Mouse (Mus musculus) ES-E14 (cell line): ENCODE data around the gene Aoc2. TPM values are rescaled to one million over a fixed set of nuclear protein-coding genes. Genes with fewer than 3 reads are reported as not detected.

ENCODE experiments used
- DNase-seq: peaks from one replicate; pipeline ENCODE4 v3.0.0-alpha.2; 2013; ENCODE audit warnings: low read depth, low spot score
- H3K27ac ChIP-seq: 2 replicates; pipeline ENCODE4 v1.5.1; 2012; ENCODE audit warnings: low read depth, mild to moderate bottlenecking, low read length, moderate library complexity, mixed read lengths; ENCODE audit not compliant: poor library complexity, insufficient read depth, severe bottlenecking
- H3K36me3 ChIP-seq: 2 replicates; pipeline ENCODE4 v1.6.1; 2012; ENCODE audit warnings: mild to moderate bottlenecking, low read length, moderate library complexity, mixed read lengths; ENCODE audit not compliant: control insufficient read depth, poor library complexity, insufficient read depth, severe bottlenecking
- H3K4me1 ChIP-seq, 2 experiments: fragments of 150-350 bp in 1 of 2; sonication (generic) in 1 of 2; 2 replicates each; pipeline ENCODE4 v1.6.1; 2012; ENCODE audit warnings: low read length in 2 of 2, mild to moderate bottlenecking in 1 of 2, mixed read lengths in 1 of 2; ENCODE audit not compliant: control insufficient read depth in 2 of 2, insufficient read depth in 2 of 2, poor library complexity in 1 of 2
- H3K4me3 ChIP-seq, 2 experiments: fragments of 150-350 bp in 1 of 2; sonication (generic) in 1 of 2; 2 replicates each; pipeline ENCODE4 v1.5.1; 2012; ENCODE audit warnings: low read length in 2 of 2, low read depth in 1 of 2, mild to moderate bottlenecking in 1 of 2, mixed read lengths in 1 of 2; ENCODE audit not compliant: insufficient read depth in 1 of 2, poor library complexity in 1 of 2, severe bottlenecking in 1 of 2
- H3K9ac ChIP-seq: 2 replicates; pipeline ENCODE4 v1.6.1; 2012; ENCODE audit warnings: low read depth, mild to moderate bottlenecking, low read length, mixed read lengths; ENCODE audit not compliant: poor library complexity, insufficient read depth, severe bottlenecking
- H3K9me3 ChIP-seq: fragments of 150-350 bp; sonication (generic); 2 replicates; pipeline ENCODE4 v1.6.1; 2012; ENCODE audit warnings: low read depth, mild to moderate bottlenecking, low read length; ENCODE audit not compliant: control insufficient read depth, insufficient read depth
- CHD2 ChIP-seq: IDR thresholded peaks from 2 replicates; pipeline ENCODE4 v1.6.1; 2014; ENCODE audit warnings: mild to moderate bottlenecking, low read depth, low read length, inconsistent platforms
- HCFC1 ChIP-seq: IDR thresholded peaks from 2 replicates; pipeline ENCODE4 v1.6.1; 2012; ENCODE audit warnings: low read length, inconsistent platforms, borderline replicate concordance; ENCODE audit not compliant: insufficient read depth
- MAFK ChIP-seq: IDR thresholded peaks from 2 replicates; pipeline ENCODE4 v1.6.1; 2014; ENCODE audit warnings: mild to moderate bottlenecking, low read depth, low read length, inconsistent platforms; ENCODE audit not compliant: insufficient read depth
- ZC3H11A ChIP-seq: IDR thresholded peaks from 2 replicates; pipeline ENCODE4 v1.6.1; 2012; ENCODE audit warnings: low read depth, mild to moderate bottlenecking, inconsistent platforms, low read length, borderline replicate concordance
- ZNF384 ChIP-seq: IDR thresholded peaks from 2 replicates; pipeline ENCODE4 v1.6.1; 2012; ENCODE audit warnings: low read depth, low read length, inconsistent platforms
- in situ Hi-C, 2 experiments: fragments of 600-800 bp; cut with MboI; formaldehyde crosslinking; loops; one replicate each; pipeline ENCODE4 v1.15.1; 2025; ENCODE audit warnings: low sequenced_read_pairs in 2 of 2, inconsistent platforms in 1 of 2; ENCODE audit not compliant: unreplicated experiment in 2 of 2
- total RNA-seq: library from RNA; depleted of rRNA; stranded (reverse); fragments of 300-350 nt; gene quantifications from 2 replicates; pipeline ENCODE4 v1.2.3, GENCODE M21; 2012

The Aoc2 gene
- total RNA-seq, 1 experiment: 4.6 TPM

GRCm38 (mm10) chr11:101348774-101349173 lies 23.9 kb downstream of the Aoc2 start:
- TF ChIP-seq HCFC1 (no peak), ZC3H11A (no peak), CHD2 (no peak), ZNF384 (no peak), MAFK (no peak)
- no peak overlapping the region for H3K4me3 ChIP-seq
- in situ Hi-C loops: loop anchor here in 1 of 2 experiments (10.0 kb wide), 1 partner anchor 46 kb away; no protein-coding TSS in a partner anchor
- DNase-seq: no peak
- no peak overlapping the region for H3K9ac ChIP-seq
- 0 out of 4 replicates have a peak, but pooled peaks cover 0 to 2% of the 10 kb centered on the region in 2 experiments for H3K4me1 ChIP-seq
- no peaks in the 10 kb centered on the region for H3K36me3 ChIP-seq
- no peak overlapping the region for H3K27ac ChIP-seq
- H3K9me3 ChIP-seq: no peaks in the 10 kb centered on the region

GRCm38 (mm10) chr11:101349216-101349615 lies 24.4 kb downstream of the Aoc2 start:
- DNase-seq: no peak
- Histone ChIP-seq H3K36me3 (no peaks in the 10 kb centered on the region), H3K27ac (no peak overlapping the region), H3K4me1 (peaks cover 0 to 4% of the 10 kb centered on the region in 2 experiments; a peak in 1 of 4 replicates), H3K4me3 (no peak overlapping the region), H3K9ac (no peak overlapping the region), H3K9me3 (no peaks in the 10 kb centered on the region)
- TF ChIP-seq ZNF384 (no peak), MAFK (no peak), HCFC1 (no peak), CHD2 (no peak), ZC3H11A (no peak)
- in situ Hi-C loops: loop anchor here in 1 of 2 experiments (10.0 kb wide), 1 partner anchor 46 kb away; no protein-coding TSS in a partner anchor

DNA sequence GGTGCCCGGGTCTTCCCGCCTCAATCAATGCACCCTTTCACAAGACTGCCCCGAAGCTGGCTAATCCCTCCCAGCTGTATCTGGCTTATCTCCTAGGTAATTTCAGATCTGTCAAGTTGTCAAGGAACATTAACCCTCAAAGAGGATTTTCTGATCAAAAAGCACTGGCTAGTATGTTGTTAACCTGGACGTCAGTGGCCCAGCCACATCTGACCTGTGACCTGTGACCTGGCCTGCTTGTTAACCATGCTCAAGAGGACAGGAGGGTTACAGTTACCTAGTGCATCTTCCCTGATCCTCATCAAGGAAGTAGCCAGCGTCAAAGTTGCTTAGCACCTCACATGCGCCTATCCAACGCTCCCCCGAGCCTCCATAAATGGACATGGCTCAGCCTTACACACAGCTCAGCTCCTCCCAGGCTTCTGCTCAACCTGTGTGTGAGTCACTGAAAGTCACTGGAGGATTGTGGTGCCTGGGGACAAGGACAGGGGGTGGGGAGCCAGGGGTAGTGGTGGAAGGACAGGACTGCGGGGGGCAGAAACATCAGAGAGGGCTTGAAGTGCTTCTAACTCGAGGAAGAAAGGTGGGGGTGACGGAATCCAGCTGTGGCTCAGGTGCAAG lies 26.3 kb downstream of the Aoc2 start:
- no peaks in the 10 kb centered on the region for H3K36me3 ChIP-seq
- H3K9me3 ChIP-seq: no peaks in the 10 kb centered on the region
- no peak for DNase-seq
- H3K4me1 ChIP-seq: peaks cover 0 to 4% of the 10 kb centered on the region in 2 experiments; a peak in 1 of 4 replicates
- H3K9ac ChIP-seq: no peak overlapping the region
- H3K4me3 ChIP-seq: no peak overlapping the region
- H3K27ac ChIP-seq: no peak overlapping the region
- TF ChIP-seq ZNF384 (no peak), ZC3H11A (no peak), MAFK (no peak), HCFC1 (no peak), CHD2 (no peak)
- in situ Hi-C loops: no loop called here

DNA sequence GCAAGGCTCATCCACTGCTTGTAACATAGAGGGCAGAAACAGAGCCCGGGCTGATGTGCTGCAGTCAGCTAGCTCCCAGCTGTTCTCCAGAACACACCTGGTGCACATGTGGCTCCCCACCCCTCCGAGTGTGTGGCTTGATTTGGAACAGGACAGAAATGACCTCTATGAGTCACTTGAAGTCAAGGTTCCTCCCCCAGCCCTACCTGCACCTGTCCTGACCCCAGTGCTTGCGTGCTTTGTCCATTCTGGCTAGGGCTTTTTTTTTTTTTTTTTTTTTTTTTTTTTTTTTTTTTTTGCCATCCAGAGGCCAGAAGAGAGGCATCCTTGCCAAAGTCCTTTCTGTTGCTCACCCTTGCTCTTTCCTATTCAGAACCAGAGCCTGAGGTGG lies 26.9 kb downstream of the Aoc2 start:
- DNase-seq: no peak
- no peaks in the 10 kb centered on the region for H3K9me3 ChIP-seq
- TF ChIP-seq ZC3H11A (no peak), HCFC1 (no peak), MAFK (no peak), ZNF384 (no peak)
- no peaks in the 10 kb centered on the region for H3K36me3 ChIP-seq
- in situ Hi-C loops: no loop called here
- no peak overlapping the region for H3K4me3 ChIP-seq
- H3K9ac ChIP-seq: no peak overlapping the region
- peaks cover 0 to 4% of the 10 kb centered on the region in 2 experiments; a peak in 1 of 4 replicates for H3K4me1 ChIP-seq
- H3K27ac ChIP-seq: no peak overlapping the region

GRCm38 (mm10) chr11:101353436-101353835 lies 28.6 kb downstream of the Aoc2 start:
- TF ChIP-seq MAFK: no peak
- no peak for TF ChIP-seq ZNF384
- no peak for TF ChIP-seq CHD2
- Histone ChIP-seq H3K27ac (no peak overlapping the region), H3K4me1 (peaks cover 0 to 4% of the 10 kb centered on the region in 2 experiments; a peak in 1 of 4 replicates), H3K9me3 (no peaks in the 10 kb centered on the region), H3K4me3 (no peak overlapping the region), H3K36me3 (no peaks in the 10 kb centered on the region), H3K9ac (no peak overlapping the region)
- in situ Hi-C loops: no loop called here
- no peak for DNase-seq
